Mouse (Mus musculus): ENCODE measurements at regions not wholly inside any gene's neighbourhood (a gene's known extent, or its start where the extent isn't known, plus 50 kb on each side); places are given as distances from the start of the nearest gene placed in this dataset.

DNA sequence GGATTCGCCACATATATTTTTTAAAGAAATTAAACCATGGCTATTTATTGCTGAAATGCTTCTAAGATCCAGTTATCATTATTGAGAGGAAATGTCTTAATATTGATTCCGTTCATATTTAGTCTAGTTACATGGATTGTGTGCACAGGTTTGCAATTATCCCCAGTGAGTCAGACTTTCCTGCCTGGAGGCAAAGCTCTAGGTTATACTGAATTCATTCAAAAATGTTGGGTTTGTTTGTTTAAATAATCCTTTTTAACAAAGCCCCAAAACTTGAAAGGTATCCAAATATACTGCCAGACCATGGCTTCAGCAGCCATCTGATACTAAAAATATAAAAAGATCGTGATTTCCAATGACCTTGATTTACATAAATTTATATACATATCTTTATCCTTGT, 122.5 kb downstream of the 1700020N01Rik start:
- TF ChIP-seq CTCF (conservative IDR thresholded peaks at IDR 0.05; ENCODE audit: insufficient read depth, insufficient read length, low read depth, low read length) (no peak), POLR2A (IDR thresholded peaks at IDR 0.05; ENCODE audit: low read depth, low read length) (no peak)

Measured in kidney, adult 2 months (tissue).